Mouse (Mus musculus) CH12.LX (cell line): ENCODE results near the gene Pnldc1. TPM values are rescaled to one million over a fixed set of nuclear protein-coding genes. Genes with fewer than 3 reads are reported as not detected.

Experiments used
- DNase-seq: peaks from one replicate; pipeline ENCODE4 v3.0.0-alpha.2; 2013; ENCODE audit errors: extremely low read depth
- H3K27ac ChIP-seq: 2 replicates; pipeline ENCODE4 v1.5.1; 2012; ENCODE audit warnings: low read depth, mild to moderate bottlenecking, control low read depth, moderate library complexity; ENCODE audit not compliant: insufficient read depth
- H3K27me3 ChIP-seq: replicated peaks from 2 replicates; pipeline ENCODE3; 2012; ENCODE audit warnings: inconsistent platforms
- H3K36me3 ChIP-seq, 2 experiments: replicated peaks in 1 of 2; 2 replicates each; pipeline versions ENCODE3 to v1.6.1; 2012; ENCODE audit warnings: inconsistent platforms in 1 of 2, low read length in 1 of 2, mild to moderate bottlenecking in 1 of 2, mixed read lengths in 1 of 2, moderate library complexity in 1 of 2; ENCODE audit not compliant: control insufficient read depth in 1 of 2, insufficient read depth in 1 of 2
- H3K4me1 ChIP-seq, 2 experiments: 2 replicates each; pipeline ENCODE4 v1.6.1; 2012; ENCODE audit warnings: inconsistent platforms in 1 of 2, moderate library complexity in 1 of 2; ENCODE audit not compliant: insufficient read depth in 2 of 2, control insufficient read depth in 1 of 2
- H3K4me2 ChIP-seq: 2 replicates; pipeline ENCODE4 v1.6.1; 2012; ENCODE audit warnings: low read depth, mild to moderate bottlenecking, control low read depth; ENCODE audit not compliant: poor library complexity, insufficient read depth, severe bottlenecking
- H3K4me3 ChIP-seq, 3 experiments: fragments of 150-350 bp in 1 of 3; sonication (generic) in 1 of 3; replicated peaks in 1 of 3; 2 replicates each; pipeline versions ENCODE3 to v1.5.1; 2011 to 2012; ENCODE audit warnings: low read depth in 2 of 3, low read length in 2 of 3, mild to moderate bottlenecking in 2 of 3, moderate library complexity in 2 of 3, control low read depth in 1 of 3, improper control_type of control experiment in 1 of 3, inconsistent platforms in 1 of 3, mixed read lengths in 1 of 3; ENCODE audit not compliant: poor library complexity in 1 of 3
- H3K79me2 ChIP-seq: replicated peaks from 2 replicates; pipeline ENCODE4 v1.6.1; 2012; ENCODE audit warnings: mild to moderate bottlenecking, moderate library complexity; ENCODE audit not compliant: control insufficient read depth, poor library complexity, insufficient read depth, severe bottlenecking; ENCODE audit errors: extremely low read depth
- H3K9ac ChIP-seq: 2 replicates; pipeline ENCODE4 v1.6.1; 2012; ENCODE audit warnings: low read depth, mild to moderate bottlenecking, control low read depth, moderate library complexity; ENCODE audit not compliant: insufficient read depth
- H3K9me3 ChIP-seq: replicated peaks from 2 replicates; pipeline ENCODE3; 2012; ENCODE audit warnings: low read length, inconsistent platforms, mixed read lengths
- BHLHE40 ChIP-seq: IDR thresholded peaks from 2 replicates; pipeline ENCODE4 v1.6.1; 2011; ENCODE audit warnings: mild to moderate bottlenecking, low read depth, low read length, improper control_type of control experiment
- E2F4 ChIP-seq: IDR thresholded peaks from 2 replicates; pipeline ENCODE4 v1.6.1; 2011; ENCODE audit warnings: low read depth, low read length, improper control_type of control experiment; ENCODE audit not compliant: insufficient replicate concordance
- EP300 ChIP-seq: IDR thresholded peaks from 2 replicates; pipeline ENCODE4 v1.6.1; 2011; ENCODE audit warnings: low read length, improper control_type of control experiment
- GABPA ChIP-seq: IDR thresholded peaks from 2 replicates; pipeline ENCODE4 v1.6.1; 2012; ENCODE audit warnings: low read depth, low read length, improper control_type of control experiment, inconsistent platforms; ENCODE audit not compliant: insufficient replicate concordance
- HCFC1 ChIP-seq: IDR thresholded peaks from 2 replicates; pipeline ENCODE4 v1.6.1; 2012; ENCODE audit warnings: low read depth, mild to moderate bottlenecking, inconsistent platforms, low read length, improper control_type of control experiment
- IRF4 ChIP-seq: IDR thresholded peaks from 2 replicates; pipeline ENCODE4 v1.6.1; 2014; ENCODE audit warnings: low read depth, mild to moderate bottlenecking, inconsistent platforms, low read length, improper control_type of control experiment
- MAZ ChIP-seq: IDR thresholded peaks from 2 replicates; pipeline ENCODE4 v1.6.1; 2012; ENCODE audit warnings: low read depth, mild to moderate bottlenecking, inconsistent platforms, low read length, improper control_type of control experiment, moderate library complexity
- MYC ChIP-seq: IDR thresholded peaks from 2 replicates; pipeline ENCODE4 v1.6.1; 2011; ENCODE audit warnings: low read depth, mild to moderate bottlenecking, improper control_type of control experiment, low read length
- NELFE ChIP-seq: IDR thresholded peaks from 2 replicates; pipeline ENCODE4 v1.6.1; 2011; ENCODE audit warnings: low read depth, low read length, improper control_type of control experiment
- RCOR1 ChIP-seq: conservative IDR thresholded peaks from 2 replicates; pipeline ENCODE4 v1.6.1; 2012; ENCODE audit warnings: low read depth, mild to moderate bottlenecking, inconsistent platforms, low read length, improper control_type of control experiment
- TBP ChIP-seq: conservative IDR thresholded peaks from 2 replicates; pipeline ENCODE4 v1.6.1; 2011; ENCODE audit warnings: low read depth, low read length, improper control_type of control experiment
- TCF12 ChIP-seq: IDR thresholded peaks from 2 replicates; pipeline ENCODE4 v1.6.1; 2014; ENCODE audit warnings: low read depth, mild to moderate bottlenecking, inconsistent platforms, low read length, improper control_type of control experiment
- UBTF ChIP-seq: IDR thresholded peaks from 2 replicates; pipeline ENCODE4 v1.6.1; 2012; ENCODE audit warnings: low read depth, mild to moderate bottlenecking, inconsistent platforms, low read length, improper control_type of control experiment, moderate library complexity
- USF1 ChIP-seq: IDR thresholded peaks from 2 replicates; pipeline ENCODE4 v1.6.1; 2014; ENCODE audit warnings: low read depth, mild to moderate bottlenecking, inconsistent platforms, low read length, improper control_type of control experiment
- ZC3H11A ChIP-seq: IDR thresholded peaks from 2 replicates; pipeline ENCODE4 v1.6.1; 2012; ENCODE audit warnings: low read depth, mild to moderate bottlenecking, inconsistent platforms, low read length, improper control_type of control experiment
- ZKSCAN1 ChIP-seq: IDR thresholded peaks from 2 replicates; pipeline ENCODE4 v1.6.1; 2012; ENCODE audit warnings: low read depth, inconsistent platforms, low read length, improper control_type of control experiment, borderline replicate concordance
- ZNF384 ChIP-seq: IDR thresholded peaks from 2 replicates; pipeline ENCODE4 v1.6.1; 2012; ENCODE audit warnings: low read depth, low read length, improper control_type of control experiment, inconsistent platforms
- dilution Hi-C: fragments of 300-500 bp; cut with MboI; formaldehyde crosslinking; loops from 2 replicates; pipeline ENCODE4 v1.14.3; 2020; ENCODE audit warnings: low sequenced_read_pairs; ENCODE audit not compliant: extremely low pct_unique_long_range_greater_than_20kb, extremely low pct_ligation_motif_present
- in situ Hi-C: fragments of 300-500 bp; cut with MboI; formaldehyde crosslinking; loops from 3 replicates; pipeline ENCODE4 v1.14.3; 2019; ENCODE audit warnings: low sequenced_read_pairs, low pct_ligation_motif_present, low pct_unique_long_range_greater_than_20kb, mixed read lengths
- polyA plus RNA-seq: library from polyadenylated mRNA; unstranded; fragments of >175 nt; gene quantifications from 2 replicates; pipeline ENCODE4 v1.2.1, GENCODE M21; 2012; ENCODE audit warnings: low read depth; ENCODE audit not compliant: insufficient read length
- total RNA-seq, 2 experiments: library from RNA; depleted of rRNA; stranded (reverse); fragments of 300-350 nt in 1 of 2; fragments of >200 nt in 1 of 2; gene quantifications; 2 replicates each; pipeline ENCODE4 v1.2.3; 2012 to 2014

Pnldc1 gene
- total and polyA plus RNA-seq, 3 experiments: 0.11 to 0.90 (median 0.25) TPM

DNA sequence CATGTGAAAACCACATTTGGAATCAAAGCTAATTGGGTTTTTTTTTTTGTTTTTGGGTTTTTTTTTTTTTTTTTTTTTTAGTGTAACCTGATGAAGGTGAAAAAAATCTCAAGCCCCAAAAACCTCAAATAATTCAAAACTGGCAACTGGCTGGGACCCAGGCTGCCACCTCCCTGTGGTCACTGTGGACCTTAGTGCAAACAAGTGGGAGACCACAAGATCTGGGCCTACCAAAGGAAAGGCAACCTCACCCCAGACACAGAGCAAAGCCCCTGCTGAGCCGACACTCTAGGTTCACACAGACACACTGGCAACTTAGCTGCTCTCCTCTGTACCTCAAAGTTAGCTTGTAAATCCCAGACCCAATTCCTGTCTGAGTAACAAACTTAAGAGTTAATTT lies 5.7 kb downstream of the Pnldc1 start:
- DNase-seq: no peak
- H3K9ac ChIP-seq: no peak overlapping the region
- H3K27me3 ChIP-seq: no peaks in the 10 kb centered on the region
- no peak overlapping the region for H3K4me2 ChIP-seq
- H3K36me3 ChIP-seq: peaks cover 22 to 62% of the 10 kb centered on the region in 2 experiments
- in situ Hi-C loops (no loop called here), dilution Hi-C loops (no loop called here)
- H3K79me2 ChIP-seq: no peaks in the 10 kb centered on the region
- TF ChIP-seq RCOR1 (no peak), IRF4 (no peak), TBP (no peak), HCFC1 (no peak), ZKSCAN1 (no peak), UBTF (no peak), EP300 (no peak), MYC (no peak)
- H3K27ac ChIP-seq: no peak overlapping the region
- H3K9me3 ChIP-seq: no peaks in the 10 kb centered on the region
- H3K4me3 ChIP-seq: no peak overlapping the region
- H3K4me1 ChIP-seq: peaks cover 0 to 11% of the 10 kb centered on the region in 2 experiments; a peak in 2 of 4 replicates

DNA sequence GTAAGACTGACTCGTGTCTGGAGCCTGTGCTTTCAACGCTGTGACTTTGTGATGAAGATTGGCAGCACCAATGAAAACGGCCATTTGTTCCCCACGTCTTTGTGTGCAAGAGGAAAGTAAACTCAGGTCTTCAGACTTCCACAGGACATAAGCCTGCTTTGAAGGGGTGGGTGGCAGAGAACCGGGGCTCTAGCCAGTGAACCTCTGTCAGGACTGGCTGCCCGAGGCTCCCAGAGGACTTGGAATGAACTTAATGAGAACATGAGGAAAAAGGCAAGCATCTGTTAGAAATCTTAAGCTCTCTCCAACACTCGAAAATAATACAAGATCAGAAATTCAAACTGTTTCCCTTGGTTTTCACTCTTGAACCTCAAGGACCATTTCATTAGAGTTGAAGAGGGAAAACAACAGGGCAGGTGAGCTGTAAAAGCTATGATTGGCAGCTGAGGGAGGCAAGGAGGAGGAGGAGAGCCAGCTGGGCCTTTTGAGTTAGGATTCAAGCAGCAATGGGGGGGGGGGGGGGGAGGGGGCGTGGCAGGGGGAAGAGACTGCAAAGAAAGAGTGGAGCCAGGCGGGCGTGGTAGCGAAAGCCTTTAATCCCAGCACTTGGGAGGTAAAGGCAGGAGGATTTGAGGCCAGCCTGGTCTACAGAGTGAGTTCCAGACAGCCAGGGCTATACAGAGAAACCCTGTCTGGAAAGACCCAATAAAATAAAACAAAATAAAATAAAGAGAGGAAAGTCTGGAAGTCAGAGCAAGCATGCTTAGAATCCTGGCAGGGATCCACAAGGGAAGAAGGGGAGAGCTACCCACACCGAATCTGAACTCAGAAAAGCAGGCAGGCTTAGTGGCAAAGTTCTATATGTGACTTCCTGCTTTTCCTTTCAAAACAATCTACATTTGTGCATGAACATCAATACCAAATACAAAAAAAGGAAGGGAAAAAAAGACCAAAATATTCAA lies 6.4 kb downstream of the Pnldc1 start:
- Histone ChIP-seq H3K9me3 (no peaks in the 10 kb centered on the region), H3K27me3 (no peaks in the 10 kb centered on the region), H3K4me3 (no peak overlapping the region), H3K36me3 (peaks cover 23 to 66% of the 10 kb centered on the region in 2 experiments), H3K4me2 (no peak overlapping the region), H3K27ac (no peak overlapping the region), H3K79me2 (no peaks in the 10 kb centered on the region), H3K9ac (no peak overlapping the region), H3K4me1 (peaks cover 0 to 11% of the 10 kb centered on the region in 2 experiments; a peak in 2 of 4 replicates)
- in situ Hi-C loops: no loop called here
- DNase-seq: no peak
- TF ChIP-seq ZNF384 (no peak), RCOR1 (no peak), HCFC1 (no peak), MAZ (no peak), GABPA (no peak), BHLHE40 (no peak), TCF12 (no peak), ZC3H11A (no peak), NELFE (no peak), USF1 (no peak), TBP (no peak), E2F4 (no peak)
- dilution Hi-C loops: no loop called here
